Mouse (Mus musculus) stomach, embryonic 15.5 days (tissue): Measurements from ENCODE around the gene Tacc3. TPM values are rescaled to one million over a fixed set of nuclear protein-coding genes. Genes with fewer than 3 reads are reported as not detected.
A peak's percentile ranks its signal among the peaks of the same experiment; 100 is the strongest.

Experiments used
- ATAC-seq: fragments of 200-750 bp; cut with Nextera tagmentation; 2 replicates; pipeline ENCODE4 v1.8.0; 2017; ENCODE audit warnings: low read depth, moderate number of reproducible peaks, moderate TSS enrichment; ENCODE audit not compliant: insufficient read depth, low FRiP score
- H3K27ac ChIP-seq: fragments of 300-500 bp; sonication (generic); 2 replicates; pipeline ENCODE4 v1.5.1; 2015; ENCODE audit warnings: mild to moderate bottlenecking, inconsistent platforms
- H3K27me3 ChIP-seq: fragments of 300-500 bp; sonication (generic); replicated peaks from 2 replicates; pipeline ENCODE4 v1.6.1; 2015; ENCODE audit warnings: inconsistent platforms
- H3K36me3 ChIP-seq: fragments of 300-500 bp; sonication (generic); 2 replicates; pipeline ENCODE4 v1.6.1; 2015; ENCODE audit warnings: inconsistent platforms
- H3K4me1 ChIP-seq: fragments of 300-500 bp; sonication (generic); 2 replicates; pipeline ENCODE4 v1.6.1; 2015; ENCODE audit warnings: inconsistent platforms
- H3K4me2 ChIP-seq: fragments of 300-500 bp; sonication (generic); 2 replicates; pipeline ENCODE4 v1.6.1; 2015; ENCODE audit warnings: mild to moderate bottlenecking, inconsistent platforms
- H3K4me3 ChIP-seq: fragments of 300-500 bp; sonication (generic); replicated peaks from 2 replicates; pipeline ENCODE4 v1.5.1; 2015; ENCODE audit warnings: inconsistent platforms
- H3K9ac ChIP-seq: fragments of 300-500 bp; sonication (generic); 2 replicates; pipeline ENCODE4 v1.6.1; 2015; ENCODE audit warnings: inconsistent platforms
- H3K9me3 ChIP-seq: fragments of 300-500 bp; sonication (generic); 2 replicates; pipeline ENCODE4 v1.6.1; 2016; ENCODE audit warnings: inconsistent platforms
- WGBS: fragments of 180-500 bp; shearing (Covaris S2); methylation state at CpG from one replicate; pipeline ENCODE4 v1.1.7; 2015; 5-methylcytosine and 5-hydroxymethylcytosine counted together
- polyA plus RNA-seq: library from polyadenylated mRNA; unstranded; fragments of >200 nt; fragmentation: Nextera tagmentation; extraction: Ambion mirVana; gene quantifications from 2 replicates; pipeline ENCODE4 v1.2.1, GENCODE M21; 2015

Tacc3 gene
- polyA plus RNA-seq, 1 experiment from 2014 or later = 155 TPM

DNA sequence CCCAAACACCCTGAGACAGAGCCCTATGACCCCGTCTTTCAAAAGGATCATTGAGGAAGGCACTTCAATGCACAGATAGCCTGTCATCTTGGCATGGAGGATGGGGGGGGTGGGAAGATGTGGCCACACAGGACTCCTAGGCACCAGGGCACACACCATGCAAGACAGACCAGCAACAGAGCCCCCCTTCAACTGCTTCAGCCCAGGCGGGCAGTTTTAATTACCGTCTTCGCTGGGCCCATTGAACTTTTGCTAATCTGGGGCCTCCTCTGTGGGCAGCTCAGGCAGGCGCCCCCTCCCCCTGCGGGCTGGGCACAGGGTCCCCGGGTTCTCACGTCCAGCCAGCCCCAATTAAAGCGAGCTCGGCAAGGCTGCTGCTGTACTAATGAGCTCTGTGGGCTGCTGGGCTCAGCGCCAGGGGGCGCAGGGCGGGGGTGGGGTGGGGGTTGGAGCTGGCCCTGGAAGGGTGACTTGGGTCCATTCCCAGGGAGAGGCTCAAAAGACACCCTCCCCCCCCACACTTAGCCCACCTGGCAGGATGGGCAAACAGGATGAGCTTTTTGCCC lies 40.1 kb downstream of the Tacc3 start:
- Histone ChIP-seq H3K27ac (no peak overlapping the region), H3K4me3 (no peak overlapping the region), H3K36me3 (no peaks in the 10 kb centered on the region), H3K4me2 (no peak overlapping the region), H3K9ac (no peak overlapping the region), H3K27me3 (no peaks in the 10 kb centered on the region), H3K9me3 (no peaks in the 10 kb centered on the region), H3K4me1 (peaks cover 57% of the 10 kb centered on the region)
- 37% methylated on average over 13 of the region's 13 CpGs for WGBS
- ATAC-seq = no peak

- Histone ChIP-seq H3K4me1 (peaks cover 55% of the 10 kb centered on the region), H3K4me3 (no peak overlapping the region), H3K27me3 (no peaks in the 10 kb centered on the region), H3K4me2 (no peak overlapping the region), H3K27ac (no peak overlapping the region), H3K36me3 (no peaks in the 10 kb centered on the region), H3K9me3 (no peaks in the 10 kb centered on the region), H3K9ac (no peak overlapping the region)
- no peak for ATAC-seq
- 92% methylated on average over 5 of the region's 5 CpGs for WGBS
These were observed 40.7 kb downstream of the Tacc3 start for GRCm38 (mm10) chr5:33698669-33699068.

DNA sequence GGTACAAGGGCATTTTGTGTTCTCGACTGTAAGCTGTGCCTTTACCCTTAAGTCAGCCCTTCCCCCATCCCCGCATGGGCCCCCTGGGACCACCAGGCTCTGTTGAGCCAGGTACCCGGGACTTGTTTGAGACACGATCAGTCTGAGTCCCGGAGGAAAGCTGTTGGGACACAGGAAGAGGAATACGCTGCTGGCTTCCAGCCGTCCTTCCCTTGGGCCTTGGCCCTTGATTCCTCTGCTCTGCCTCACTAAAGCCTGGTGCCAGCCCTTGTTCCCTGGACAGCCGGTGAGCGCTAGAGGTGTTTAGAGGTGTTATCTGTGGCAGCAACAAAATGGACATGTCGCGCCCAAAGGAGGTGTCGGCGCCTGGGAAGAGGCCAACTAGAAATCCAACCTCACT lies 42.1 kb downstream of the Tacc3 start:
- Histone ChIP-seq H3K27ac (no peak overlapping the region), H3K9ac (no peak overlapping the region), H3K4me1 (peaks cover 48% of the 10 kb centered on the region), H3K9me3 (no peaks in the 10 kb centered on the region), H3K27me3 (no peaks in the 10 kb centered on the region), H3K36me3 (no peaks in the 10 kb centered on the region), H3K4me3 (no peak overlapping the region), H3K4me2 (no peak overlapping the region)
- WGBS = 37% methylated on average over 13 of the region's 13 CpGs
- no peak for ATAC-seq

DNA sequence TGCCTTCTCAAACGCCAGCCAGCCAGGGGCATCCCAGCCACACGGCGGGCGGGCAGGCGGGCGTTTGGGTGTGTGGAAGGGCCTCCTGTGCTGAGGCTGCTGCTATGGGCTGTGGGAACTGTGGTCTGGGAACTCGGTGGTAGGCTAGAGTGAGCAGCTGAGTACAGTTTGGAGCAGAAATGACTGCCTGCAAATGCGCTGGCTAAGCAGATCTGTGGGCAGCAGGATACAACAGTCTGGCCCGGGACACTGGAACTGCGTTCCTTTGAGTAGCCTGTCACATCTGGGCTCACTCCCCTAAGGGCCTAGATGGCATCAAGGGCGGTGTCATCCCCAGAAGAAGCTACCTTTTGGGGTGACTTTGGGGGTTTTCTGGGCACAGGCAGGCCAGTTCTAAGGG lies 43.9 kb downstream of the Tacc3 start:
- H3K27ac ChIP-seq = no peak overlapping the region
- 77% methylated on average over 11 of the region's 11 CpGs for WGBS
- no peak for ATAC-seq

GRCm38 (mm10) chr5:33703999-33704398 lies 46.1 kb downstream of the Tacc3 start:
- Histone ChIP-seq H3K36me3 (no peaks in the 10 kb centered on the region), H3K27me3 (no peaks in the 10 kb centered on the region), H3K27ac (no peak overlapping the region), H3K9me3 (no peaks in the 10 kb centered on the region), H3K9ac (no peak overlapping the region), H3K4me3 (no peak overlapping the region), H3K4me2 (no peak overlapping the region), H3K4me1 (peaks cover 47% of the 10 kb centered on the region)
- no peak for ATAC-seq
- WGBS = 51% methylated on average over 8 of the region's 8 CpGs

More for the DNA sequence above, 43.9 kb downstream of the Tacc3 start:
- H3K27me3 ChIP-seq = no peaks in the 10 kb centered on the region
- no peak overlapping the region; the same call in 1 of the 2 replicates for H3K4me2 ChIP-seq
- H3K9ac ChIP-seq = no peak overlapping the region
- no peak overlapping the region for H3K4me3 ChIP-seq
- H3K36me3 ChIP-seq = no peaks in the 10 kb centered on the region
- no peaks in the 10 kb centered on the region for H3K9me3 ChIP-seq
- H3K4me1 ChIP-seq = peaks cover 50% of the 10 kb centered on the region

- H3K4me2 ChIP-seq = 0 out of 2 replicates have a peak overlapping the region, but pooled peaks have one; percentile 16
- no peaks in the 10 kb centered on the region for H3K27me3 ChIP-seq
- no peak overlapping the region for H3K27ac ChIP-seq
- no peak overlapping the region for H3K9ac ChIP-seq
- no peak overlapping the region for H3K4me3 ChIP-seq
- H3K4me1 ChIP-seq = peaks cover 38% of the 10 kb centered on the region
- WGBS = 15% methylated on average over 11 of the region's 11 CpGs
- no peaks in the 10 kb centered on the region for H3K9me3 ChIP-seq
- peak; percentile 30; the same call in 1 of the 2 replicates for ATAC-seq
- no peaks in the 10 kb centered on the region for H3K36me3 ChIP-seq
These were observed 47.1 kb downstream of the Tacc3 start for GRCm38 (mm10) chr5:33704945-33705611.

- H3K9me3 ChIP-seq = no peaks in the 10 kb centered on the region
- H3K27me3 ChIP-seq = no peaks in the 10 kb centered on the region
- no peaks in the 10 kb centered on the region for H3K36me3 ChIP-seq
- H3K4me3 ChIP-seq = no peak overlapping the region
- peak overlapping the region; percentile 12; the same call in 1 of the 2 replicates for H3K27ac ChIP-seq
- ATAC-seq = no peak; the same call in 1 of the 2 replicates
- 44% methylated on average over 9 of the region's 9 CpGs for WGBS
- 0 out of 2 replicates have a peak overlapping the region, but pooled peaks have one; percentile 16 for H3K4me2 ChIP-seq
- H3K9ac ChIP-seq = no peak overlapping the region
- H3K4me1 ChIP-seq = peaks cover 34% of the 10 kb centered on the region
These were observed 47.9 kb downstream of the Tacc3 start for GRCm38 (mm10) chr5:33705612-33706349.

GRCm38 (mm10) chr5:33706350-33706629 lies 48.4 kb downstream of the Tacc3 start:
- H3K4me3 ChIP-seq = no peak overlapping the region
- no peak overlapping the region for H3K4me2 ChIP-seq
- H3K27ac ChIP-seq = peak overlapping the region; percentile 21; the same call in 1 of the 2 replicates
- no peak overlapping the region for H3K9ac ChIP-seq
- H3K4me1 ChIP-seq = peaks cover 34% of the 10 kb centered on the region
- no peaks in the 10 kb centered on the region for H3K36me3 ChIP-seq
- WGBS = 90% methylated on average over 1 of the region's 1 CpGs
- ATAC-seq = no peak
- H3K27me3 ChIP-seq = no peaks in the 10 kb centered on the region
- H3K9me3 ChIP-seq = no peaks in the 10 kb centered on the region

GRCm38 (mm10) chr5:33707163-33707562 lies 49.2 kb downstream of the Tacc3 start:
- no peaks in the 10 kb centered on the region for H3K9me3 ChIP-seq
- no peak overlapping the region for H3K9ac ChIP-seq
- no peak for ATAC-seq
- no peak overlapping the region for H3K4me3 ChIP-seq
- H3K4me1 ChIP-seq = peaks cover 34% of the 10 kb centered on the region
- no peaks in the 10 kb centered on the region for H3K36me3 ChIP-seq
- no peak overlapping the region for H3K4me2 ChIP-seq
- no peaks in the 10 kb centered on the region for H3K27me3 ChIP-seq
- WGBS = 57% methylated on average over 4 of the region's 4 CpGs
- no peak overlapping the region for H3K27ac ChIP-seq

- H3K9ac ChIP-seq = no peak overlapping the region
- H3K36me3 ChIP-seq = no peaks in the 10 kb centered on the region
- no peaks in the 10 kb centered on the region for H3K27me3 ChIP-seq
- H3K4me1 ChIP-seq = peaks cover 32% of the 10 kb centered on the region
- H3K4me3 ChIP-seq = no peak overlapping the region
- no peak for ATAC-seq
- H3K9me3 ChIP-seq = no peaks in the 10 kb centered on the region
- H3K4me2 ChIP-seq = no peak overlapping the region
- H3K27ac ChIP-seq = no peak overlapping the region
- 28% methylated on average over 2 of the region's 2 CpGs for WGBS
These were observed 51.1 kb downstream of the Tacc3 start for GRCm38 (mm10) chr5:33709037-33709436.

- ATAC-seq = peak; percentile 28; the same call in 1 of the 2 replicates
- Histone ChIP-seq H3K9me3 (no peaks in the 10 kb centered on the region), H3K9ac (no peak overlapping the region), H3K27ac (peak overlapping the region; percentile 57; the same call in 1 of the 2 replicates), H3K4me3 (no peak overlapping the region), H3K36me3 (no peaks in the 10 kb centered on the region), H3K4me1 (peaks cover 6% of the 10 kb centered on the region; the same call in 1 of the 2 replicates), H3K27me3 (no peaks in the 10 kb centered on the region), H3K4me2 (no peak overlapping the region)
- WGBS = 70% methylated on average over 2 of the region's 2 CpGs
These were observed 54.6 kb downstream of the Tacc3 start for GRCm38 (mm10) chr5:33712550-33712949.

GRCm38 (mm10) chr5:33715182-33715581 lies 57.3 kb downstream of the Tacc3 start:
- no peak overlapping the region for H3K4me2 ChIP-seq
- no peak overlapping the region for H3K27ac ChIP-seq
- no peaks in the 10 kb centered on the region for H3K9me3 ChIP-seq
- H3K4me3 ChIP-seq = no peak overlapping the region
- 57% methylated on average over 2 of the region's 2 CpGs for WGBS
- H3K4me1 ChIP-seq = peaks cover 2% of the 10 kb centered on the region; the same call in 1 of the 2 replicates
- H3K27me3 ChIP-seq = no peaks in the 10 kb centered on the region
- no peaks in the 10 kb centered on the region for H3K36me3 ChIP-seq
- no peak overlapping the region for H3K9ac ChIP-seq
- no peak for ATAC-seq
